Mouse (Mus musculus) embryonic facial prominence, embryonic 14.5 days (tissue): ENCODE data around the gene 4930539E08Rik. TPM values are rescaled to one million over a fixed set of nuclear protein-coding genes. Genes with fewer than 3 reads are reported as not detected.

Source experiments
- ATAC-seq: fragments of 200-750 bp; cut with Nextera tagmentation; 2 replicates; pipeline ENCODE4 v1.8.0; 2017; ENCODE audit warnings: low read depth, moderate number of reproducible peaks, moderate TSS enrichment
- DNase-seq: peaks from one replicate; pipeline ENCODE4 v3.0.0-alpha.2; 2015; ENCODE audit warnings: low spot score
- H3K27ac ChIP-seq: fragments of 300-500 bp; sonication (generic); replicated peaks from 2 replicates; pipeline ENCODE4 v1.5.1; 2014; ENCODE audit warnings: low read depth, mild to moderate bottlenecking, low read length, moderate library complexity
- H3K27me3 ChIP-seq: fragments of 300-500 bp; sonication (generic); replicated peaks from 2 replicates; pipeline ENCODE4 v1.6.1; 2014; ENCODE audit warnings: low read length; ENCODE audit not compliant: control insufficient read depth, insufficient read depth
- H3K36me3 ChIP-seq: fragments of 300-500 bp; sonication (generic); 2 replicates; pipeline ENCODE4 v1.6.1; 2014; ENCODE audit warnings: low read length, mixed read lengths; ENCODE audit not compliant: control insufficient read depth, insufficient read depth
- H3K4me1 ChIP-seq: fragments of 300-500 bp; sonication (generic); 2 replicates; pipeline ENCODE4 v1.6.1; 2014; ENCODE audit warnings: antibody characterized with exemption, low read length; ENCODE audit not compliant: control insufficient read depth, insufficient read depth
- H3K4me2 ChIP-seq: fragments of 300-500 bp; sonication (generic); 2 replicates; pipeline ENCODE4 v1.6.1; 2014; ENCODE audit warnings: low read depth, mild to moderate bottlenecking, low read length, moderate library complexity, mixed read lengths
- H3K4me3 ChIP-seq: fragments of 300-500 bp; sonication (generic); 2 replicates; pipeline ENCODE4 v1.5.1; 2014; ENCODE audit warnings: low read depth, mild to moderate bottlenecking, low read length
- H3K9ac ChIP-seq: fragments of 300-500 bp; sonication (generic); 2 replicates; pipeline ENCODE4 v1.6.1; 2014; ENCODE audit warnings: low read depth, mild to moderate bottlenecking, low read length, moderate library complexity, mixed read lengths
- H3K9me3 ChIP-seq: fragments of 300-500 bp; sonication (generic); 2 replicates; pipeline ENCODE4 v1.6.1; 2016; ENCODE audit warnings: low read length; ENCODE audit not compliant: control insufficient read depth
- WGBS: fragments of 180-500 bp; shearing (Covaris S2); extraction: QIAGEN DNeasy Blood & Tissue Kit; methylation state at CpG from one replicate; pipeline ENCODE4 v1.1.7; 2014; 5-methylcytosine and 5-hydroxymethylcytosine counted together
- polyA plus RNA-seq: library from polyadenylated mRNA; unstranded; fragments of >200 nt; fragmentation: Nextera tagmentation; extraction: Ambion mirVana; gene quantifications from 2 replicates; pipeline ENCODE4 v1.2.1, GENCODE M21; 2014

The 4930539E08Rik gene
- polyA plus RNA-seq, 1 experiment from 2014 or later, result 0.47 TPM

DNA sequence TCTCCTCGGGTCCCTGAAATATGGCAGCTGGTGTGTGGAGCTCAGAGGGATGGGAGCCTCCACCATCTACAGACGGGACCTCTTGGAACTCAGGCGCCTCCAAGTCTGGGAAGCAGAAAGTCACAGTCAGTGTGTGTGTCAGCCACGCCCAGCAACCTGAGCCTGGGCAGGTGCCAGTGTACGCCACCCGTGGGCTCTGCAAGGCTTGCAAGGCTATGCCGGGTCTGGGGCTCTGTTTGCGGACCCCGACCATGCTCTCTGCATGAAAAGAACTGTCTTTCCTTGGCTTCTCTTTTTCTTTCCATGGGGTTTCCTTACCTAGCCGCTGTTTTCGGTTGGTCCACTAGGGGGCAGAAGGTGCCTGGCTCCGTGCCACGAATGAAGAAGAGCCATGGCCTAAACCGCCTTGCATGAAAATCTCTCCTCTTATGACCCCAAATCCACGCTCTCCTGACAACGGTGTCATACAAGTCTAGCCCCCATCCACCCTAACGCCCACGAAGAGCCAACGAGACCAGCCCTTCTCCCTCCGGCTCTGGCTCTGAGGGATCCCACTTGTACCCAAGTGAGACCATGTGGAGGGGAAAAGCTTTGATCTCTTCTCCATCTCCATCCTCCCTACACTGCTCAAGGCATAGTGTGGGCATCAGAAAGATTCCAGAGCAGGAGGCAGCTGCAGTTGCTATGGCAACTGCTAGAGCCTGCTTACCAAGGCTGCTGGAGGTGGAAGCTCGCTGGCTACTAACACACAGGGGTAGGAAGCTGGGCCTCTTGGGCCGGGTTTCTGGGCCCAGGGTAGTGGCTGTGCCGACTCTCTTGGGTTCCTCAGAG is 10.4 kb downstream of the 4930539E08Rik start:
- no peaks in the 10 kb centered on the region for H3K9me3 ChIP-seq
- H3K27ac ChIP-seq, result no peak overlapping the region
- no peak overlapping the region for H3K9ac ChIP-seq
- H3K4me1 ChIP-seq, result no peaks in the 10 kb centered on the region; the same call in 1 of the 2 replicates
- no peaks in the 10 kb centered on the region for H3K36me3 ChIP-seq
- no peak overlapping the region for H3K4me3 ChIP-seq
- no peak overlapping the region for H3K4me2 ChIP-seq
- H3K27me3 ChIP-seq, result peaks cover 3% of the 10 kb centered on the region; the same call in 1 of the 2 replicates
- WGBS, result 25% methylated on average over 21 of the region's 23 CpGs
- ATAC-seq (no peak), DNase-seq (peak; percentile 28)

DNA sequence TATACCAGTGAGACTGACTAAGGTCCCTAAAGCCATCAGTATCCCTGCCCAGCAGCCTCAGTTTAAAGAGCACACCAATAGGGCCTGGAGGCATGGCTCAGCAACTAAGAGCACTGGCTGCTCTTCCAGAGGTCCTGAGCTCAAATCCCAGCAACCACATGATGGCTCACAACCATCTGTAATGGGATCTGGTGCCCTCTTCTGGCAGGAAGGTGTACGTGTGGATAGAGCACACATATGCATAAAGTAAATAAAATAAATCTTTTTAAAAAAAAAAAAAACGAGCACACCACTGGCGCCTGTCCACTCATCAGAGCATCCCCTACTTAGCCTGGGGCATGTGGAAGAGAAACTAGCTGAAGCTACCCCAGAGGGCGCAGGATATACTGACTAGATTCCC is 13.6 kb downstream of the 4930539E08Rik start:
- ATAC-seq, result no peak
- no peaks in the 10 kb centered on the region for H3K36me3 ChIP-seq
- no peak overlapping the region for H3K9ac ChIP-seq
- DNase-seq, result no peak
- WGBS, result 80% methylated on average over 4 of the region's 4 CpGs
- H3K4me3 ChIP-seq, result no peak overlapping the region
- no peak overlapping the region for H3K4me2 ChIP-seq
- no peaks in the 10 kb centered on the region for H3K9me3 ChIP-seq
- no peaks in the 10 kb centered on the region for H3K27me3 ChIP-seq
- H3K4me1 ChIP-seq, result no peaks in the 10 kb centered on the region; the same call in 1 of the 2 replicates
- no peak overlapping the region for H3K27ac ChIP-seq

DNA sequence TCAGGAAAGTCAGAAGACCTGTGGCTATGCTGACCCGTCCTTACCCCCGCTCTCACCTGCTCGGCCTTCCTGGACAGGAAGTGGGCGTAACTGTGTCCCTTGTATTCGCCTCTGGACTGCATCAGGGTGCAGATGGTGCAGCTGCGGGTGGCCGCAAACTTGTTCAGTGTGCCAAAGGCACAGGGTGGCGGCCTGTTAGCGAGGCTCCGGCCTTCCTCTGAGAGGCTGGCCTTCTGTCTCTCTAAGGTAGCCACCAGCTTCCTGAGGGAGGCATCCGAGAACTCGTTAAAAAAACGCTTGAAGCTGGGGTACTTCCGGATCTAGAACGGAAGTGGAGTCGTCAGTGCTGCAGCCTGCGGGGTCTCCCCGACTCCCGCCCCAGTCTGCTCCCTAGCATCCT is 15.7 kb downstream of the 4930539E08Rik start:
- Histone ChIP-seq H3K4me1 (no peaks in the 10 kb centered on the region; the same call in 1 of the 2 replicates), H3K27me3 (no peaks in the 10 kb centered on the region), H3K9ac (no peak overlapping the region), H3K4me3 (no peak overlapping the region), H3K4me2 (no peak overlapping the region), H3K27ac (no peak overlapping the region), H3K9me3 (no peaks in the 10 kb centered on the region), H3K36me3 (no peaks in the 10 kb centered on the region)
- DNase-seq (no peak), ATAC-seq (no peak)
- 61% methylated on average over 19 of the region's 19 CpGs for WGBS

DNA sequence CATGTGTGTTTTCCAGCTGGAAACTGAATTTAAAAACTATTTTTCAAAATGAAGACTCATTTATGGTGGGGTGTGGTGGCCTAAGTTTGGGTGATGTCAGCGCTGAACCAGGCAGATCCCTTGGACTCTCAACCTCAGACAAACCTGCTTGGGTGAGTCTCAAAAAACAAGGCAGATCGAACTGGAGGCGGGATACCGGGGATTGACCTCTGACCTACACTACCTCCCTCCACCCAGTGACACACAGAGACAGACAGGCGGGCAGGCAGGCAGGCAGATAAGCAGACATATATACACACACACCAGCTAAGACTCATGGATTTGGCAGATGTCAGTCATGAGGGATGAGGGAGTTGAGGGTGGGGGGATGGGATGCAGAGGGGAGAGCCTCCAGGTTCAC is 16.9 kb downstream of the 4930539E08Rik start:
- Histone ChIP-seq H3K36me3 (no peaks in the 10 kb centered on the region), H3K4me3 (no peak overlapping the region), H3K4me2 (no peak overlapping the region), H3K9ac (no peak overlapping the region), H3K4me1 (no peaks in the 10 kb centered on the region), H3K9me3 (no peaks in the 10 kb centered on the region), H3K27me3 (no peaks in the 10 kb centered on the region), H3K27ac (no peak overlapping the region)
- DNase-seq (no peak), ATAC-seq (no peak)
- WGBS, result 48% methylated on average over 5 of the region's 5 CpGs

DNA sequence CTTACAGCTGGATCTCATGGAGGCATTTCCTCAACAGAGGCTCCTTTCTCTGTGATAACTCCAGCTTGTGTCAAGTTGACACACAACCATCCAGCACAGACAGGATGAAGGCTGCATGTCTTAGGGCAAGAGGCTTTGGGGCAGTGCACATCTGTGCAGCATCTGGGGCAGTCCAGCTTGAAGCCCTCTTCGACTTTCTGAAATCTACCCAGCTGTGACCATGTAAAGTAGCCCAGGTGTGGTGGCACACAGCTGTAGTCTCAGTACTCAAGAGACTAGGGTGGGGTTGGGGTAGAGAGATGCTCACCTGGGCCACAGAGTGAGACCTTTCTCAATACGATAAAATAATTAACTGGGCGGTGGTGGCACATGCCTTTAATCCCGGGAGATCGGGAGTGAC is 17.3 kb downstream of the 4930539E08Rik start:
- DNase-seq (no peak), ATAC-seq (no peak)
- WGBS, result 73% methylated on average over 5 of the region's 5 CpGs
- no peak overlapping the region for H3K27ac ChIP-seq
- no peaks in the 10 kb centered on the region for H3K9me3 ChIP-seq
- no peaks in the 10 kb centered on the region for H3K4me1 ChIP-seq
- no peaks in the 10 kb centered on the region for H3K27me3 ChIP-seq
- H3K9ac ChIP-seq, result no peak overlapping the region
- no peak overlapping the region for H3K4me2 ChIP-seq
- no peaks in the 10 kb centered on the region for H3K36me3 ChIP-seq
- no peak overlapping the region for H3K4me3 ChIP-seq

DNA sequence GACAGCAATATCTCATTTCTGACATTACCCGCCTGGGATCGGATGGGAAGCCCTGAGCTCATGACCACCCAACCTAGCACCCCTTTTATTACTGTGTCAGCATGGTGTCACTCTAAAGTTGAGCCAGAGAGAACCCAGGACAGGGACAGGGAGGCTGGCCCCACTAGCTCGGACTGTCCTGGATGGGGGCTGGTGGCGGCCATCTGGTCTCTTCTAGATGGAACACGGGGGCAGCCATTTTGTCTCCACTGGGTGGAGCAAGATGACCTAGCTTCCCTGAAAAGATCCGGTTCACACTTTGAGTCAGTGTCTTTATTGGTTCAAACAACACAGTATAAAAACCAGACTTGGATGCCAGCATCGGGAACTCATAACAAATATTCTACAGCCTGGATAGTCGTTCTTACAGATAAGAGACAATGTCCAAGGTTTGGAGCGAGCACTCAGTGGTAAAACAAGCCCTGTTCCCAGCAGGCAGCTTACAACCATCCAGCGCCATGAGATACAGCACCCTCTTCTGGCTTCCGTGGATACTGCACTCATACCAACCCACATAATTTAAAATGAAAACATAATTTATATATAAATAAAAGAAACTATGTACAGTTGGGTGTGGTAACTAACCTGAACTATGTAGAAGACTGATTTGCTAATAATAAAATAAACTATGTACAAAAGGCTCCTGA is 18.9 kb downstream of the 4930539E08Rik start:
- ATAC-seq (no peak), DNase-seq (no peak)
- H3K27me3 ChIP-seq, result no peaks in the 10 kb centered on the region
- H3K4me3 ChIP-seq, result no peak overlapping the region
- no peaks in the 10 kb centered on the region for H3K36me3 ChIP-seq
- no peaks in the 10 kb centered on the region for H3K4me1 ChIP-seq
- WGBS, result 94% methylated on average over 11 of the region's 11 CpGs
- H3K27ac ChIP-seq, result no peak overlapping the region
- H3K4me2 ChIP-seq, result no peak overlapping the region
- H3K9me3 ChIP-seq, result no peaks in the 10 kb centered on the region
- no peak overlapping the region for H3K9ac ChIP-seq

DNA sequence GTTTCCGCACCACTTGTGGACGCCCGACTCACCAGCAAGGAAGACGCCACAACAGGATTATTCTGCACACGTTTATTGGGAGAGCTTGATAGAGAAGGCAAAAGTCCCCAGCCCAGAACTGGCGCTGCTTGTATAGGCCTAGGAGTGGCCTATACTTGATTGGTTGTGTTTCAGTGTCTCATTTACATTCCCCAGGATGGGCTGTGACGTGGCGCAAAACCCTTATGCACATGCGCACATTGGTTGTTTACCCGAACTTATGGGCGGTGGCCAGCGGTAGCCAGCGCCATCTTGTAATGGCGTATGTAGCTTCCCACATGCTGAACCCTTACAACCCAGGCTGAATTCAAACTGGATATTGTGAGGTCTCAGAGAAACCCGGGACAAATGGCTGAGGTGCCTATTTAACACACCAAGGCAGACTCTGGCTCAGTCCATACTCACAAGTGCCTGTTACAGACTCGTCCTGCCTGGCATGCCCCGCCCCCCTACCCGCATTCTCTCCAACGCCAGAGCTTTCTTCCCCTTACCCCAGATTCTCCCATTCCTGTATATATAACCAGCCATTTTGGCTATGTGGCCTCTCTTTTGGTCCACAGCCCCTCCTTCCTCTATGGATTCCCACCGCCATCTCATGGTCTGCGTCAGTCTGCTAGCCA is 19.8 kb downstream of the 4930539E08Rik start:
- no peak for DNase-seq
- H3K27me3 ChIP-seq, result no peaks in the 10 kb centered on the region
- ATAC-seq, result no peak
- no peak overlapping the region for H3K27ac ChIP-seq
- H3K4me2 ChIP-seq, result no peak overlapping the region
- WGBS, result 94% methylated on average over 21 of the region's 21 CpGs
- no peaks in the 10 kb centered on the region for H3K9me3 ChIP-seq
- no peaks in the 10 kb centered on the region for H3K36me3 ChIP-seq
- no peak overlapping the region for H3K4me3 ChIP-seq
- no peaks in the 10 kb centered on the region for H3K4me1 ChIP-seq
- H3K9ac ChIP-seq, result no peak overlapping the region

DNA sequence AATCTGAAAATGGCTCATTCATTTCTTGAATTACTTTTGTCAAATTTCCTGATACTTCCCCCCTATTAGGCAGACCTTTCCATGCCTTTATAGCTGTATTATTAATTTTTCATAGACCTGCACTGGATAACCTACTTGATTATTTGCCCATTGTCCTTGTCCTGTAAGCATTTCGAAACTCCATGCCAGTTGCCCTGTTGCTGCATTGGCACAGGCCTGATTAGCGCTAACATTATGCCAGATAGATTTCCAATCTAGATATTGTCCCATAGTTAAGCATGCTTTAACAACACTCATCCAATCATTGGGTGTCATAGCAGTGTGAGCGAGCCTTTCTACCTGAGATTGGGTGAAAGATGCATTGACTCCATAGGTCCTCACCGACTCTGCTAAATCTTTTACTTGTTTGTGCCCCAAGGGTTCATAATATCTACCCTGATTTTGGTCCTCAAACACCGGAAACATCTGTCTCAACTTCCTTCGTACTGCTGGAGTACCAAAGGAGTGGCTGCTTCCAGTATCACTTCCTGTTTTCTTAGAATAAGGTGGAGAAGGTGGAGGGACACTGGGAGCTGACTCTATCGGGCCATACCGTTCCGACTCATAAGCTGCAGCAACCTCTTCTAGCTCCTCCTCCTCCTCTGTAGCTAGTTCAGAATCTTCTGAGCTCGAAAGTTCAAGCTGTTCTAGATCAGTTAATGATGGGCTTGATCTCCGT is 20.9 kb downstream of the 4930539E08Rik start:
- no peak overlapping the region for H3K9ac ChIP-seq
- no peak for DNase-seq
- no peak overlapping the region for H3K4me3 ChIP-seq
- H3K27ac ChIP-seq, result no peak overlapping the region
- WGBS, result 84% methylated on average over 11 of the region's 11 CpGs
- no peak overlapping the region for H3K4me2 ChIP-seq
- H3K4me1 ChIP-seq, result no peaks in the 10 kb centered on the region
- no peaks in the 10 kb centered on the region for H3K36me3 ChIP-seq
- 0 out of 2 replicates have a peak, but pooled peaks cover 4% of the 10 kb centered on the region for H3K9me3 ChIP-seq
- no peaks in the 10 kb centered on the region for H3K27me3 ChIP-seq
- ATAC-seq, result no peak
